Mouse (Mus musculus) limb, embryonic 14.5 days (tissue): ENCODE measurements around the gene Ranbp3. TPM values are rescaled to one million over a fixed set of nuclear protein-coding genes. Genes with fewer than 3 reads are reported as not detected.
A peak's percentile ranks its signal among the peaks of the same experiment; 100 is the strongest.

Experiments
- ATAC-seq: fragments of 200-750 bp; cut with Nextera tagmentation; 2 replicates; pipeline ENCODE4 v1.8.0; 2017; ENCODE audit warnings: low read depth, moderate number of reproducible peaks, moderate TSS enrichment; ENCODE audit not compliant: low FRiP score
- DNase-seq: peaks from one replicate; pipeline ENCODE4 v3.0.0-alpha.2; 2015; ENCODE audit warnings: low spot score
- H3K27ac ChIP-seq: fragments of 300-500 bp; sonication (generic); replicated peaks from 2 replicates; pipeline ENCODE4 v1.5.1; 2014; ENCODE audit warnings: low read depth, mild to moderate bottlenecking, low read length, moderate library complexity, mixed read lengths
- H3K27me3 ChIP-seq: fragments of 300-500 bp; sonication (generic); 2 replicates; pipeline ENCODE4 v1.6.1; 2014; ENCODE audit warnings: low read length, mixed read lengths; ENCODE audit not compliant: control insufficient read depth, insufficient read depth
- H3K36me3 ChIP-seq: fragments of 300-500 bp; sonication (generic); 2 replicates; pipeline ENCODE4 v1.6.1; 2014; ENCODE audit warnings: mild to moderate bottlenecking, low read length, moderate library complexity, mixed read lengths; ENCODE audit not compliant: control insufficient read depth, insufficient read depth
- H3K4me1 ChIP-seq: fragments of 300-500 bp; sonication (generic); 2 replicates; pipeline ENCODE4 v1.6.1; 2014; ENCODE audit warnings: antibody characterized with exemption, low read length, mixed read lengths; ENCODE audit not compliant: control insufficient read depth, insufficient read depth
- H3K4me2 ChIP-seq: fragments of 300-500 bp; sonication (generic); replicated peaks from 2 replicates; pipeline ENCODE4 v1.6.1; 2014; ENCODE audit warnings: low read depth, mild to moderate bottlenecking, low read length, moderate library complexity; ENCODE audit not compliant: severe bottlenecking
- H3K4me3 ChIP-seq: fragments of 300-500 bp; sonication (generic); replicated peaks from 2 replicates; pipeline ENCODE4 v1.5.1; 2014; ENCODE audit warnings: low read length
- H3K9ac ChIP-seq: fragments of 300-500 bp; sonication (generic); 2 replicates; pipeline ENCODE4 v1.6.1; 2014; ENCODE audit warnings: mild to moderate bottlenecking, low read depth, low read length, moderate library complexity; ENCODE audit not compliant: severe bottlenecking
- H3K9me3 ChIP-seq: fragments of 300-500 bp; sonication (generic); 2 replicates; pipeline ENCODE4 v1.6.1; 2016; ENCODE audit warnings: low read length; ENCODE audit not compliant: control insufficient read depth
- POLR2A ChIP-seq: fragments of 200-500 bp; IDR thresholded peaks from 2 replicates; pipeline ENCODE4 v1.8.0; 2012; ENCODE audit warnings: inconsistent platforms, mild to moderate bottlenecking, moderate library complexity, borderline replicate concordance; ENCODE audit not compliant: insufficient read depth, insufficient read length; ENCODE audit errors: extremely low read depth
- WGBS: fragments of 180-500 bp; shearing (Covaris S2); extraction: QIAGEN DNeasy Blood & Tissue Kit; methylation state at CpG from one replicate; pipeline ENCODE4 v1.1.7; 2014; 5-methylcytosine and 5-hydroxymethylcytosine counted together
- polyA plus RNA-seq, 2 experiments: library from polyadenylated mRNA; depleted of rRNA in 1 of 2; stranded (reverse) in 1 of 2; unstranded in 1 of 2; fragments of >200 nt; fragmentation: Nextera tagmentation in 1 of 2; extraction: Ambion mirVana in 1 of 2; gene quantifications; 2 replicates each; pipeline versions ENCODE4 v1.2.1 to v1.2.3; 2012 to 2014

The Ranbp3 gene
- polyA plus RNA-seq, 2 experiments, result 86.3 to 139 TPM

GRCm38 (mm10) chr17:56647546-56647945 lies 25.5 kb upstream of the Ranbp3 start:
- WGBS, result 63% methylated on average over 13 of the region's 13 CpGs
- no peak for ATAC-seq

GRCm38 (mm10) chr17:56651801-56652200 lies 21.3 kb upstream of the Ranbp3 start:
- TF ChIP-seq POLR2A, result no peak
- Histone ChIP-seq H3K4me1 (no peaks in the 10 kb centered on the region), H3K27ac (no peak overlapping the region), H3K4me2 (no peak overlapping the region), H3K4me3 (no peak overlapping the region), H3K36me3 (no peaks in the 10 kb centered on the region), H3K9me3 (no peaks in the 10 kb centered on the region), H3K27me3 (no peaks in the 10 kb centered on the region), H3K9ac (no peak overlapping the region)
- WGBS, result 34% methylated on average over 10 of the region's 10 CpGs
- DNase-seq (no peak), ATAC-seq (no peak; the same call in 1 of the 2 replicates)

More at GRCm38 (mm10) chr17:56647546-56647945, 25.5 kb upstream of the Ranbp3 start:
- H3K27me3 ChIP-seq, result no peaks in the 10 kb centered on the region
- no peak overlapping the region for H3K4me3 ChIP-seq
- no peak overlapping the region for H3K27ac ChIP-seq
- no peak for TF ChIP-seq POLR2A
- no peak overlapping the region for H3K9ac ChIP-seq
- H3K4me2 ChIP-seq, result no peak overlapping the region
- DNase-seq, result no peak
- no peaks in the 10 kb centered on the region for H3K36me3 ChIP-seq
- H3K4me1 ChIP-seq, result no peaks in the 10 kb centered on the region
- H3K9me3 ChIP-seq, result no peaks in the 10 kb centered on the region

GRCm38 (mm10) chr17:56654771-56655170 lies 18.3 kb upstream of the Ranbp3 start:
- DNase-seq, result no peak
- 73% methylated on average over 2 of the region's 2 CpGs for WGBS
- H3K9ac ChIP-seq, result no peak overlapping the region
- H3K27me3 ChIP-seq, result no peaks in the 10 kb centered on the region
- no peak overlapping the region for H3K4me2 ChIP-seq
- no peaks in the 10 kb centered on the region for H3K36me3 ChIP-seq
- ATAC-seq, result no peak
- no peak for TF ChIP-seq POLR2A
- no peaks in the 10 kb centered on the region for H3K4me1 ChIP-seq
- H3K9me3 ChIP-seq, result no peaks in the 10 kb centered on the region
- H3K27ac ChIP-seq, result no peak overlapping the region
- H3K4me3 ChIP-seq, result no peak overlapping the region

- no peak for ATAC-seq
- Histone ChIP-seq H3K27me3 (no peaks in the 10 kb centered on the region), H3K9me3 (no peaks in the 10 kb centered on the region), H3K4me3 (no peak overlapping the region), H3K4me1 (no peaks in the 10 kb centered on the region), H3K36me3 (no peaks in the 10 kb centered on the region), H3K4me2 (no peak overlapping the region), H3K27ac (no peak overlapping the region), H3K9ac (no peak overlapping the region)
- TF ChIP-seq POLR2A, result no peak
- WGBS, result 87% methylated on average over 3 of the region's 3 CpGs
- no peak for DNase-seq
Observed at GRCm38 (mm10) chr17:56655311-56655710, 17.8 kb upstream of the Ranbp3 start.

GRCm38 (mm10) chr17:56656171-56656570 lies 16.9 kb upstream of the Ranbp3 start:
- H3K4me1 ChIP-seq, result no peaks in the 10 kb centered on the region
- DNase-seq, result no peak

GRCm38 (mm10) chr17:56663659-56664058 lies 9.4 kb upstream of the Ranbp3 start:
- Histone ChIP-seq H3K27ac (no peak overlapping the region), H3K9me3 (no peaks in the 10 kb centered on the region), H3K4me3 (no peak overlapping the region), H3K27me3 (no peaks in the 10 kb centered on the region), H3K36me3 (no peaks in the 10 kb centered on the region), H3K9ac (0 out of 2 replicates have a peak overlapping the region, but pooled peaks have one; percentile 3), H3K4me2 (0 out of 2 replicates have a peak overlapping the region, but pooled peaks have one; percentile 22), H3K4me1 (peaks cover 5% of the 10 kb centered on the region; the same call in 1 of the 2 replicates)
- WGBS, result 65% methylated on average over 3 of the region's 3 CpGs
- TF ChIP-seq POLR2A, result no peak
- no peak for ATAC-seq
- no peak for DNase-seq

More at GRCm38 (mm10) chr17:56656171-56656570, 16.9 kb upstream of the Ranbp3 start:
- no peaks in the 10 kb centered on the region for H3K36me3 ChIP-seq
- H3K9ac ChIP-seq, result no peak overlapping the region
- no peak for ATAC-seq
- TF ChIP-seq POLR2A, result no peak
- no peak overlapping the region for H3K27ac ChIP-seq
- H3K27me3 ChIP-seq, result no peaks in the 10 kb centered on the region
- WGBS, result 80% methylated on average over 6 of the region's 6 CpGs
- H3K4me3 ChIP-seq, result no peak overlapping the region
- no peak overlapping the region for H3K4me2 ChIP-seq
- no peaks in the 10 kb centered on the region for H3K9me3 ChIP-seq
